Mouse (Mus musculus): Measurements from ENCODE around the gene Otud6a.

- TF ChIP-seq GATA1 (IDR thresholded peaks at IDR 0.05; ENCODE audit: low read length) = no peak
- no peak for TF ChIP-seq TAL1 (IDR thresholded peaks at IDR 0.05; ENCODE audit: low read length)
Observed at GRCm38 (mm10) chrX:100389887-100390286, 38.9 kb upstream of the Otud6a start.
